ENCODE assay signal across 10 mouse cellular contexts in the genomic region with DNA sequence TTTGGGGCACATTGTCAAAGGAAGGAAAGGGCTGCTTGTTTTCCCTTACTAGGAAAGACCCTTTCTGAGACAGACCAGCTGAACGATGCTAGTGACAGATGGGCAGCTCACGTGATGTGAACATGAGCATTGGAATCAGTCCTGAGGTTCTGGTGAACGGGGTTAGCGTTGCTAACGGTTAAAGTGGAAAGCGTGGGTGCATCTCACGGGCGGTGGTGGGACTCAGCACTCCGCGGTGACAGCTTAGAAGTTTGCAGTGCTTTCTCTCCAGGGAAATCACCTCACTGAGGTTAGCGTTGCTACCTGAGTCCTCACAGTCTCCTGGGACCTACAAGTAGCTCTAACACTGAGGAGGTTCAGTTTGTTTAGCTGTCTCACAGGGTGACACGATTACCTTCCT. TPM values are rescaled to one million over a fixed set of nuclear protein-coding genes. Genes with fewer than 3 reads are reported as not detected.
DNase-seq lines count a peak whose midpoint lies in the region; ATAC-seq lines count a peak whose summit lies in the region.
"Had no signal": no experiment of that assay in that cellular context is flagged by ENCODE, and none has a peak within 500 bp of the region (broad histone marks: within the 10 kb centered on the region; RNA-seq: fewer than 3 reads in every experiment).

No protein-coding gene starts in this region.

- peak; percentile 46 for DNase-seq in cerebellum, adult 8-10 months
- DNase-seq in layer of hippocampus, adult 11-12 months (ENCODE audit: low spot score): peak; percentile 70
- peak; percentile 76 to 88 for DNase-seq in right cerebral cortex, postnatal 10 days (ENCODE audit: low spot score in 2 of 2)
- DNase-seq in lung, postnatal 25 days (ENCODE audit: low spot score): no peak
- DNase-seq in B cell, adult 2 months: no peak
- DNase-seq: heart, adult 11 months had no signal

- WGBS in forebrain, embryonic 15.5 days: 59% methylated on average over 12 of the region's 12 CpGs
- WGBS in forebrain, embryonic 12.5 days: 85% methylated on average over 12 of the region's 12 CpGs
- WGBS in kidney, embryonic 16.5 days: 78% methylated on average over 12 of the region's 12 CpGs

- H3K4me3 ChIP-seq in forebrain, embryonic 15.5 days: no peak overlapping the region
- no peak overlapping the region for H3K4me3 ChIP-seq in forebrain, embryonic 12.5 days (replicated peaks)
- no peak overlapping the region for H3K4me3 ChIP-seq in kidney, embryonic 16.5 days (ENCODE audit: low read length)

- peak; percentile 78 for ATAC-seq in forebrain, embryonic 15.5 days (replicated peaks)
- no peak for ATAC-seq in forebrain, embryonic 12.5 days (ENCODE audit: low FRiP score)
- no peak for ATAC-seq in kidney, embryonic 16.5 days (ENCODE audit: low FRiP score, low TSS enrichment)

- peaks cover 10% of the 10 kb centered on the region; the same call in 1 of the 2 replicates for H3K36me3 ChIP-seq in forebrain, embryonic 15.5 days
- peaks cover 8% of the 10 kb centered on the region; the same call in 1 of the 2 replicates for H3K36me3 ChIP-seq in forebrain, embryonic 12.5 days (replicated peaks)
- no peaks in the 10 kb centered on the region; the same call in 1 of the 2 replicates for H3K36me3 ChIP-seq in kidney, embryonic 16.5 days (ENCODE audit: insufficient read depth, low read length)

- no peak overlapping the region for H3K9ac ChIP-seq in forebrain, embryonic 15.5 days (replicated peaks)
- no peak overlapping the region for H3K9ac ChIP-seq in forebrain, embryonic 12.5 days
- no peak overlapping the region for H3K9ac ChIP-seq in kidney, embryonic 16.5 days (replicated peaks; ENCODE audit: low read length)

- no peaks in the 10 kb centered on the region for H3K9me3 ChIP-seq in forebrain, embryonic 15.5 days
- H3K9me3 ChIP-seq in forebrain, embryonic 12.5 days: no peaks in the 10 kb centered on the region
- no peaks in the 10 kb centered on the region for H3K9me3 ChIP-seq in kidney, embryonic 16.5 days (ENCODE audit: low read length)

- no peaks in the 10 kb centered on the region for H3K27me3 ChIP-seq in forebrain, embryonic 15.5 days
- no peaks in the 10 kb centered on the region for H3K27me3 ChIP-seq in forebrain, embryonic 12.5 days
- no peaks in the 10 kb centered on the region for H3K27me3 ChIP-seq in kidney, embryonic 16.5 days (ENCODE audit: insufficient read depth, low read length)

- H3K4me1 ChIP-seq in forebrain, embryonic 15.5 days: peaks cover 33% of the 10 kb centered on the region
- peaks cover 1% of the 10 kb centered on the region for H3K4me1 ChIP-seq in forebrain, embryonic 12.5 days
- peaks cover 3% of the 10 kb centered on the region for H3K4me1 ChIP-seq in kidney, embryonic 16.5 days (ENCODE audit: insufficient read depth, low read length)

- H3K27ac ChIP-seq in forebrain, embryonic 15.5 days (replicated peaks): peak overlapping the region; percentile 73
- H3K27ac ChIP-seq in forebrain, embryonic 12.5 days: no peak overlapping the region
- H3K27ac ChIP-seq in kidney, embryonic 16.5 days (ENCODE audit: low read length): no peak overlapping the region
- H3K27ac ChIP-seq: macrophage had no signal

- no peak overlapping the region for H3K4me2 ChIP-seq in forebrain, embryonic 15.5 days (replicated peaks)
- H3K4me2 ChIP-seq in forebrain, embryonic 12.5 days: no peak overlapping the region
- H3K4me2 ChIP-seq in kidney, embryonic 16.5 days (replicated peaks; ENCODE audit: low read depth, low read length): no peak overlapping the region

RNA-seq across cellular contexts. Expression of gene Cnst, which starts 45.5 kb away (rescaled TPM):
- polyA plus RNA-seq in forebrain, embryonic 15.5 days (2015; fragmentation: Nextera tagmentation; extraction: Ambion mirVana): 29.9 and 32.1 TPM in 2 replicates
- polyA plus RNA-seq in forebrain, embryonic 12.5 days (2016; fragmentation: Nextera tagmentation; extraction: Ambion mirVana): 26.9 and 29.0 TPM in 2 replicates
- 16.3 and 16.5 TPM in 2 replicates for polyA plus RNA-seq in kidney, embryonic 16.5 days (2015; fragmentation: Nextera tagmentation; extraction: Ambion mirVana)

RNA-seq across cellular contexts. Expression of gene Tfb2m, which starts 45.6 kb away (rescaled TPM):
- polyA plus RNA-seq in forebrain, embryonic 15.5 days (2015; fragmentation: Nextera tagmentation; extraction: Ambion mirVana): 37.9 and 39.4 TPM in 2 replicates
- polyA plus RNA-seq in forebrain, embryonic 12.5 days (2016; fragmentation: Nextera tagmentation; extraction: Ambion mirVana): 33.6 and 33.7 TPM in 2 replicates
- 27.1 and 38.0 TPM in 2 replicates for polyA plus RNA-seq in kidney, embryonic 16.5 days (2015; fragmentation: Nextera tagmentation; extraction: Ambion mirVana)

Comparison
In these comparisons a context has a peak if more than half of its experiments do, and no peak if none do; other contexts are left out.
1. DNase-seq: peak in cerebellum, adult 8-10 months (single experiment), layer of hippocampus, adult 11-12 months (single experiment) and right cerebral cortex, postnatal 10 days (2 of 2); none in lung, postnatal 25 days (single experiment) and B cell, adult 2 months (0 of 2).